Mouse (Mus musculus) bone marrow, adult 2 months (tissue): Measurements from ENCODE around the gene Eml3.

Experiments used
- CTCF ChIP-seq: fragments of 200-500 bp; IDR thresholded peaks from 2 replicates; pipeline ENCODE4 v1.5.1; 2011; ENCODE audit warnings: low read length, control low read depth; ENCODE audit not compliant: control insufficient read depth, insufficient read depth
- POLR2A ChIP-seq: fragments of 200-500 bp; IDR thresholded peaks from 2 replicates; pipeline ENCODE4 v1.6.1; 2011; ENCODE audit warnings: low read depth, mild to moderate bottlenecking, control low read depth, low read length, borderline replicate concordance; ENCODE audit not compliant: control insufficient read depth

- no peak for TF ChIP-seq CTCF
- no peak for TF ChIP-seq POLR2A
Measured at GRCm38 (mm10) chr19:8974638-8975037, 45.3 kb downstream of the Eml3 start.
